Mouse (Mus musculus) midbrain, embryonic 15.5 days (tissue): ENCODE measurements at regions not wholly inside any gene's neighbourhood (a gene's known extent, or its start where the extent isn't known, plus 50 kb on each side); places are given as distances from the start of the nearest gene placed in this dataset.

Experiments used
- ATAC-seq: fragments of 200-750 bp; cut with Nextera tagmentation; replicated peaks from 2 replicates; pipeline ENCODE4 v1.8.0; 2017; ENCODE audit warnings: moderate TSS enrichment
- H3K27ac ChIP-seq: fragments of 300-500 bp; sonication (generic); 2 replicates; pipeline ENCODE4 v1.5.1; 2015; ENCODE audit warnings: mild to moderate bottlenecking, inconsistent platforms
- H3K27me3 ChIP-seq: fragments of 300-500 bp; sonication (generic); replicated peaks from 2 replicates; pipeline ENCODE4 v1.6.1; 2015; ENCODE audit warnings: inconsistent platforms
- H3K36me3 ChIP-seq: fragments of 300-500 bp; sonication (generic); replicated peaks from 2 replicates; pipeline ENCODE4 v1.6.1; 2015; ENCODE audit warnings: inconsistent platforms
- H3K4me1 ChIP-seq: fragments of 300-500 bp; sonication (generic); 2 replicates; pipeline ENCODE4 v1.6.1; 2015; ENCODE audit warnings: inconsistent platforms
- H3K4me2 ChIP-seq: fragments of 300-500 bp; sonication (generic); 2 replicates; pipeline ENCODE4 v1.6.1; 2015; ENCODE audit warnings: inconsistent platforms, mild to moderate bottlenecking, moderate library complexity
- H3K4me3 ChIP-seq: fragments of 300-500 bp; sonication (generic); 2 replicates; pipeline ENCODE4 v1.5.1; 2015; ENCODE audit warnings: mild to moderate bottlenecking, inconsistent platforms
- H3K9ac ChIP-seq: fragments of 300-500 bp; sonication (generic); 2 replicates; pipeline ENCODE4 v1.6.1; 2015; ENCODE audit warnings: mild to moderate bottlenecking, inconsistent platforms
- H3K9me3 ChIP-seq: fragments of 300-500 bp; sonication (generic); 2 replicates; pipeline ENCODE4 v1.6.1; 2016; ENCODE audit warnings: inconsistent platforms
- WGBS: fragments of 180-500 bp; shearing (Covaris S2); methylation state at CpG from one replicate; pipeline ENCODE4 v1.1.7; 2015; ENCODE audit warnings: mixed read lengths; 5-methylcytosine and 5-hydroxymethylcytosine counted together

GRCm38 (mm10) chr2:64860113-64860512, 164.7 kb downstream of the Grb14 start:
- Histone ChIP-seq H3K4me3 (no peak overlapping the region), H3K27ac (no peak overlapping the region), H3K36me3 (no peaks in the 10 kb centered on the region), H3K9me3 (no peaks in the 10 kb centered on the region), H3K9ac (no peak overlapping the region), H3K4me2 (no peak overlapping the region), H3K27me3 (no peaks in the 10 kb centered on the region), H3K4me1 (peaks cover 5% of the 10 kb centered on the region; the same call in 1 of the 2 replicates)
- 57% methylated on average over 2 of the region's 2 CpGs for WGBS
- no peak for ATAC-seq

- Histone ChIP-seq H3K27me3 (no peaks in the 10 kb centered on the region), H3K4me3 (no peak overlapping the region), H3K4me2 (peak overlapping the region; percentile 2; the same call in 1 of the 2 replicates), H3K36me3 (no peaks in the 10 kb centered on the region), H3K9me3 (no peaks in the 10 kb centered on the region), H3K27ac (no peak overlapping the region), H3K9ac (no peak overlapping the region), H3K4me1 (peaks cover 2% of the 10 kb centered on the region; the same call in 1 of the 2 replicates)
- ATAC-seq = no peak
- WGBS = 12% methylated on average over 7 of the region's 7 CpGs
These were observed 170.9 kb downstream of the Grb14 start for GRCm38 (mm10) chr2:64853918-64854317.

- no peak overlapping the region for H3K27ac ChIP-seq
- 41% methylated on average over 5 of the region's 5 CpGs for WGBS
- no peak overlapping the region for H3K9ac ChIP-seq
- peak overlapping the region; percentile 2; the same call in 1 of the 2 replicates for H3K4me2 ChIP-seq
- no peak overlapping the region for H3K4me3 ChIP-seq
- H3K27me3 ChIP-seq = no peaks in the 10 kb centered on the region
- no peaks in the 10 kb centered on the region for H3K36me3 ChIP-seq
- ATAC-seq = no peak
- H3K4me1 ChIP-seq = peaks cover 2% of the 10 kb centered on the region; the same call in 1 of the 2 replicates
- H3K9me3 ChIP-seq = no peaks in the 10 kb centered on the region
These were observed 171.9 kb downstream of the Grb14 start for GRCm38 (mm10) chr2:64852913-64853312.

GRCm38 (mm10) chr2:64851096-64851495, 173.7 kb downstream of the Grb14 start:
- H3K27me3 ChIP-seq = no peaks in the 10 kb centered on the region
- no peak overlapping the region for H3K4me3 ChIP-seq
- H3K4me2 ChIP-seq = no peak overlapping the region
- no peaks in the 10 kb centered on the region for H3K36me3 ChIP-seq
- H3K27ac ChIP-seq = no peak overlapping the region
- H3K9me3 ChIP-seq = no peaks in the 10 kb centered on the region
- no peak overlapping the region for H3K9ac ChIP-seq
- H3K4me1 ChIP-seq = peaks cover 2% of the 10 kb centered on the region; the same call in 1 of the 2 replicates
- 57% methylated on average over 4 of the region's 4 CpGs for WGBS
- no peak for ATAC-seq

- H3K4me2 ChIP-seq = no peak overlapping the region
- peaks cover 2% of the 10 kb centered on the region; the same call in 1 of the 2 replicates for H3K4me1 ChIP-seq
- H3K27ac ChIP-seq = no peak overlapping the region
- no peaks in the 10 kb centered on the region for H3K27me3 ChIP-seq
- 89% methylated on average over 3 of the region's 3 CpGs for WGBS
- H3K9me3 ChIP-seq = no peaks in the 10 kb centered on the region
- H3K4me3 ChIP-seq = no peak overlapping the region
- no peak overlapping the region for H3K9ac ChIP-seq
- ATAC-seq = no peak
- no peaks in the 10 kb centered on the region for H3K36me3 ChIP-seq
These were observed 174.1 kb downstream of the Grb14 start for GRCm38 (mm10) chr2:64850656-64851055.

- no peaks in the 10 kb centered on the region for H3K36me3 ChIP-seq
- no peak for ATAC-seq
- WGBS = 66% methylated on average over 9 of the region's 9 CpGs
- H3K4me1 ChIP-seq = peaks cover 4% of the 10 kb centered on the region; the same call in 1 of the 2 replicates
- no peaks in the 10 kb centered on the region; the same call in 1 of the 2 replicates for H3K27me3 ChIP-seq
- H3K9me3 ChIP-seq = no peaks in the 10 kb centered on the region
- H3K4me2 ChIP-seq = no peak overlapping the region
- H3K9ac ChIP-seq = no peak overlapping the region
- no peak overlapping the region for H3K4me3 ChIP-seq
- no peak overlapping the region for H3K27ac ChIP-seq
These were observed 200.3 kb downstream of the Grb14 start for GRCm38 (mm10) chr2:64824494-64824893.

- H3K9ac ChIP-seq = no peak overlapping the region
- no peak overlapping the region for H3K4me2 ChIP-seq
- H3K27ac ChIP-seq = no peak overlapping the region
- no peak overlapping the region for H3K4me3 ChIP-seq
- peaks cover 4% of the 10 kb centered on the region; the same call in 1 of the 2 replicates for H3K4me1 ChIP-seq
- no peaks in the 10 kb centered on the region; the same call in 1 of the 2 replicates for H3K27me3 ChIP-seq
- H3K9me3 ChIP-seq = no peaks in the 10 kb centered on the region
- no peaks in the 10 kb centered on the region for H3K36me3 ChIP-seq
- ATAC-seq = no peak
- WGBS = 9% methylated on average over 7 of the region's 7 CpGs
These were observed 200.9 kb downstream of the Grb14 start for GRCm38 (mm10) chr2:64823905-64824304.

GRCm38 (mm10) chr2:64823074-64823473, 201.7 kb downstream of the Grb14 start:
- 28% methylated on average over 6 of the region's 6 CpGs for WGBS

GRCm38 (mm10) chr2:64818159-64818558, 206.6 kb downstream of the Grb14 start:
- H3K4me3 ChIP-seq = no peak overlapping the region
- H3K9me3 ChIP-seq = no peaks in the 10 kb centered on the region
- WGBS = 83% methylated on average over 5 of the region's 5 CpGs

More at GRCm38 (mm10) chr2:64823074-64823473, 201.7 kb downstream of the Grb14 start:
- no peak overlapping the region for H3K4me3 ChIP-seq
- no peak overlapping the region for H3K4me2 ChIP-seq
- ATAC-seq = no peak
- H3K27ac ChIP-seq = no peak overlapping the region
- H3K27me3 ChIP-seq = no peaks in the 10 kb centered on the region; the same call in 1 of the 2 replicates
- H3K9me3 ChIP-seq = no peaks in the 10 kb centered on the region
- H3K9ac ChIP-seq = no peak overlapping the region
- peaks cover 4% of the 10 kb centered on the region; the same call in 1 of the 2 replicates for H3K4me1 ChIP-seq
- no peaks in the 10 kb centered on the region for H3K36me3 ChIP-seq

More at GRCm38 (mm10) chr2:64818159-64818558, 206.6 kb downstream of the Grb14 start:
- no peaks in the 10 kb centered on the region; the same call in 1 of the 2 replicates for H3K27me3 ChIP-seq
- H3K27ac ChIP-seq = no peak overlapping the region
- no peaks in the 10 kb centered on the region for H3K4me1 ChIP-seq
- no peak overlapping the region for H3K9ac ChIP-seq
- no peaks in the 10 kb centered on the region for H3K36me3 ChIP-seq
- H3K4me2 ChIP-seq = no peak overlapping the region
- ATAC-seq = no peak
